Mouse (Mus musculus): ENCODE measurements around the gene Krtcap3.

- TF ChIP-seq CTCF (IDR thresholded peaks at IDR 0.05), result no peak
- no peak for TF ChIP-seq EP300 (IDR thresholded peaks at IDR 0.05; ENCODE audit: insufficient read depth, low read depth, low read length)
Observed at GRCm38 (mm10) chr5:31267686-31268085, 16.2 kb downstream of the Krtcap3 start.
